Mouse (Mus musculus): ENCODE measurements around the gene Leng1. TPM values are rescaled to one million over a fixed set of nuclear protein-coding genes. Genes with fewer than 3 reads are reported as not detected.

The Leng1 gene
- polyA plus RNA-seq, 1 experiment from 2014 or later = 22.9 TPM

GRCm38 (mm10) chr7:3692382-3692986, 26.8 kb upstream of the Leng1 start, which contains the start of gene Tsen34:
Gene Tsen34 (plus strand): TSS chr7:3692863.
- DNase-seq (ENCODE audit: low spot score) = peak; percentile 50

DNA sequence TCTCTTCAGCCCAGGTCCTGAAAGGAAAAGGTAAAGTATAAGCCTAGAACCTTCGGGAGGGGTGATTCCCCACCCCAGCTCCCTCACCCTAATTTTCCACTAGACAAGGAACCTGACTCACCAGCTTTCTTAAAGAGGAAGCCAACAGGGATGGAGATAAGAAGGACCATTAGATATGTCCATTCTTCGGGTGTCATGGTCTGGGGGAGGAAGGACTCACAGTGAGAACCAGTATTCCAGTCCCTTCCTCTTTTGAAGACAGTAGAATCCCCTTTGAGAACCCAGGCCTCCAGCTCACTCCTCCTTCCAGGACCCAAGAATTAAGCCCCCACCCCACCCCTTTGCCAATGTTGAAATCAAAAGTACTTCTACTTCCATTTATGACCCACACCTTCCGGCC, 26.3 kb upstream of the Leng1 start:
- no peak for DNase-seq (ENCODE audit: low spot score)

GRCm38 (mm10) chr7:3685400-3686187, 20.0 kb upstream of the Leng1 start:
- DNase-seq (ENCODE audit: low spot score) = no peak

DNA sequence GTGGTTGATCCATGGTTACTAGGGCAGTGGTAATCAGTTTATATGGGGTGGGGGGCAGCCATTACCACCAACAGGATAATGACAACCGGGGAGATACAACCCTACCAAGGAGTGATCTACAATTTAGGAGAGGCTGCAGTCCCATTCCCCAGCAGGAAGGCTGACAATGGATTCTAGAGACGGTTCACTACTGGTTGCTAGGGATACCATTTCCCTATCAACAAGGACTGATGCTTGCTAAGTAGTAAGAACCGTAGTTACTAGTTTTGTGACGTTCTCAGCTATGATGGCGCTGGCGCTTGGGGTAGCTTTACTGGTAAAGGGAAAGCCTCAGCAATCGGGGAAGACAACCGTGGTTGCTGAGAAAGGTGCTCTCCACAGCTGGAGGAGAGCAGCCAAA, 19.1 kb upstream of the Leng1 start:
- no peak for DNase-seq (ENCODE audit: low spot score)

DNA sequence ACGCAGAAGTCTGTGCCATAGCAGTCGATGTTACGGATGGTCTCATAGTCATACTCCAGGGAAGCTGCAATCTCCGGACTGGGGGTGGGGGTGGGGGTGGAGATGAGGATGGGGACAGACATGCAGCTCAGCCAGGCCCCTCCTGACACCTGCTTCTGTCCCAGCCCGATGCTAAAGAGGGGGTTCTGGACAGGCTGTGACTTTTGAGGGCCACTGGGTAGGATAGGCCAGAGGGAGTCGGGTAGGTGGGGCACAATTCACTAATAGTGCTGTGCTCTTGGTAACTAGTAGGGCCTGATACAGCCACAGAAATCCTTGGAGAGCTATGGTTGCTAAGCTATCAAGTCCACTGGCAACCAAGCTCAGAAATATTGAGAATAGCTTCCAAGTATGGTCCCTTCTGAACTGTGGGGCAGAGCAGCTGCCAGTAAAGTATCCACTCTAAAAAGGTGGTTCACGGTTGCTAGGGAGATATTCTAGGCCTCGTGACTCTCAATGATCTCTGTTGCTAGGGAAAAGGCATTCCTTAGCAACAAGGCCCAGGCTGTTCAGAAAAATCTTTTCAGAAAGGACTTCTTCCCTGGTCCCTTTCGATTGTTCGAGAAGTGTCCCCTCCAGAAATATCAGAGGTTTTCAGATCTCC, 18.4 kb upstream of the Leng1 start:
- no peak for DNase-seq (ENCODE audit: low spot score)

DNA sequence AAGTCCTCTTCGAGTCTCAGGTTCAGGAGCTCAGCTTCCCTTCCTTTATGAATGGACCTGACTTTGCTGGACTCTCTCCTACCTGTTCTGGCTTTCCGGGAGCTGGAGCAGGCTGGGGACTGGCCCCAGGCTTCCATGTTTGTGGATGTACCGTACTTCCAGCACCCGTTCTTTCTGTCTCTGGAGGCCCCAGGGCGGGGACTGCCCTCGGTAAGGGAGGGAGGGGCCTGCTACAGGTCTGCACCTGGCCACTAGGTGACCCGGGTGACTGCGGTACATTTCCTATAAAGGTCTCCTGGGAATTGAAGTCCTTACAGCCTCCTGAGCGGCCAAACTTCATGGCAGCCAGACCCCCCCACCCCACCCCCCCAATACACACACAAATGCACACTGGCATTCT, 11.7 kb upstream of the Leng1 start, which contains the start of gene Tmc4:
Gene Tmc4, minus strand, starts transcription at position 212 of the 400 bp plus-strand sequence.
- no peak for DNase-seq (ENCODE audit: low spot score)

GRCm38 (mm10) chr7:3676371-3676770, 10.7 kb upstream of the Leng1 start:
- DNase-seq (ENCODE audit: low spot score) = no peak

DNA sequence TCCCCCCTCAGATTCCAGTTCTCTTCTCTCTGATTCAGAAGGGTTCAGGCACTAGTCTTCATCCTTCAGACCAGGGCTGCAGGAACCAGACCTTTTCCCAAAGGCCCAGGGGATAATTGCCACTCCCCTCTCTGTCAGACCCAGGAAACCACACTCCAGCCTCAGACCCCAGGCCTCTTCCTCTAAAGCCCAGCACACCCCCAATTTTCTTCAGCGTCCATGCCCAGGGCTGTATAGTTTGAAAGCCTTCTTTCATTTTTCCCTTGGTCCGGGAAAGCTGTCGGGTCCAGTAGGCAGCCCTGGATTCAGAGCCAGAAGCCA, 9.5 kb upstream of the Leng1 start:
- DNase-seq (ENCODE audit: low spot score) = no peak

DNA sequence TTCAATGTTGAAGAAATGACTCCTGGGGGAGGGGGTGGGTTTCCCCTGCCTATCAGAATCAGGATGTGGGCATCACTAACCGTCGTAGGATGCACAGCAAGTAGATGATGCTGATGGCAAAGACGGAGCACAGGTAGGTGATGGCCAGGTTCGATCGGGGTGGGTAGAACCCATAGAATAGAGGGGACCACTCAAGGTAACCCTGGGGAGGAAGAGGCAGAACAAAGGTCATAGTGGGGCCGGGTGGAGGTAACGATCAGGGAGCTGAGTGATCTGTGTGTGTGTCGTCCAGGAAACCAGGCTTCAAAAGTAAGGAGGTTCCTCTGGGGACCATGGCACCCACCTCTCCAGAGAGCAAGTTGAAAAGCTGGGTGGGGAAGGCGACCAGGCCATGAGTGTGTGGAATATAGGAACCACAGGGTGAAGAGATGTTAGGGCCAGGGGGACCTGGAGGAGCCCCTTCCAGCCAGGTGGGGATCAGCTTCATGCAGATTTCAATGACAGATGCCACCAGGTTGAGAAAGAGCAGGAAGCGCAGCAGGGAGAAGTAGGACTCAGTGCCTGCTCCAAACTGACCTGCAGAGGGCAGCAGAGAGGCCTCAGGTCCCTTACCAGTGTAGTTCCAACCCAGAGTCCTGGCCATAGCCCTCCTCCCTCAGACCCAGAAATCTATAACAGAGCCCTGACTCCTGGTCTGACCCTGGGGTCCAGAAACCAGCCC, 9.0 kb upstream of the Leng1 start:
- peak; percentile 79 for DNase-seq (ENCODE audit: low spot score)

- DNase-seq (ENCODE audit: low spot score) = no peak
Measured at GRCm38 (mm10) chr7:3666921-3667391, 1.3 kb upstream of the Leng1 start.

GRCm38 (mm10) chr7:3664524-3665214, 971 bp downstream of the Leng1 start:
- no peak for DNase-seq (ENCODE audit: low spot score)

DNA sequence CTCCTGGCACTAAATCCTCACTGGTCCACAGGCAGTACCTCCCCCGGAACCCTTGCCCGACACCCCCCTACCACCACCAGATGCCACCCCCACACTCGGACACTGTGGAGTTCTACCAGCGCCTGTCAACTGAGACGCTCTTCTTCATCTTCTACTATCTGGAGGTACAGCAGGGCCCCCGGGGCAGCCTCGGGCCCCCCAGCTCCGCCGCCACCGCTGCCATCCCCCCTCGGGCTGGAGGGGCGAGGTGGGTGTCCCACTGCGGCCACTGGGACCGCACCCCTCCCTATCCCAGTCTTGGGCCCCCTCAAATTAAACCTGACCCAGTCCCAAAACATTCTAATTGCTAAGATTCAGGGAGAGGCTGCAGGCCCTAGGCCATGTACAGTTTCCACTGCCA, 7.1 kb downstream of the Leng1 start:
- no peak for DNase-seq (ENCODE audit: low spot score)

- no peak for DNase-seq (ENCODE audit: low spot score)
Measured at GRCm38 (mm10) chr7:3656966-3657365, 8.7 kb downstream of the Leng1 start.

DNA sequence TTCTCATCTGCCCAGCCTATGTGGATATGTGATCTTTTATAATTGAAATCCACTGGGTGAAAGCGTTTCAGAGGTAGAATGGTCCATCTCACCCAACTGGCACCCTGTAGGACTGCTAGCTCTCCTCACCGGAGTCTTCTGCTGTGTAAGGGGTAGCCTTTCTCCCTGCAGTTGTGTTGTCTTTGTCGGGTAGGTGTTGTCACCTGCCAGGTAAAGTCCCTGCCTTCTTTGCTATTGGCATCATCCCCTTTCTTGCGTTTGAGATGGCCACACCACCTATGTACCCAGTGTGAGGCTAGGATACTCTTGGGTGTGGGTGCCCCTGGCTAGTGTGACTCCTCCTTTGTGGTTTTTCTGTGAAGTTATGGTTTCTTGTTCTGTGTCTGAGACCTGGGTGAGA, 19.0 kb downstream of the Leng1 start:
- DNase-seq (ENCODE audit: low spot score) = no peak

DNA sequence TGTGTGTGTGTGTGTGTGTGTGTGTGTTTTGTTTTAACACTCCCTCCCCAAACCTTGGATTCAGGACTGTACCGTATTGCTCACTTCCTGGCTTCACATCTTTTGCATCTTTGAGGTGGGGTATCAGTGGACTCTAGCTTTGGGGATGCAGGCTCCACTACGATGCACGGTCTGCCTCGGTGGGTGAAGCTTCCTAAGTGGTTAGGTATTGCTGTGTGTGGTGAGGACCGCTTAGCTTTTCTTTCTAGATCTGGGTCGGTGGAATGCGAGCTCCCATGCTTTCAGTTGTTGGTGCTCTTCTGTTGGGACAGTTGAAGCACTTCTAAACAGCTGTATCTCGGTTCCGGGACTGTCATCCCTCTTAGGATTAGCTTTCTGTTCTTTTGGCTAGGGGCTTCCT, 19.5 kb downstream of the Leng1 start:
- DNase-seq (ENCODE audit: low spot score) = peak; percentile 19

GRCm38 (mm10) chr7:3645488-3646025, 20.1 kb downstream of the Leng1 start:
- no peak for DNase-seq (ENCODE audit: low spot score)

- DNase-seq (ENCODE audit: low spot score) = peak; percentile 99
Measured at GRCm38 (mm10) chr7:3644672-3645487, 20.8 kb downstream of the Leng1 start, which contains the start of gene Cnot3. Gene Cnot3 (plus strand): TSS chr7:3645268.

GRCm38 (mm10) chr7:3644348-3644671, 21.3 kb downstream of the Leng1 start:
- DNase-seq (ENCODE audit: low spot score) = no peak

GRCm38 (mm10) chr7:3643843-3644242, 21.8 kb downstream of the Leng1 start:
- no peak for DNase-seq (ENCODE audit: low spot score)

DNA sequence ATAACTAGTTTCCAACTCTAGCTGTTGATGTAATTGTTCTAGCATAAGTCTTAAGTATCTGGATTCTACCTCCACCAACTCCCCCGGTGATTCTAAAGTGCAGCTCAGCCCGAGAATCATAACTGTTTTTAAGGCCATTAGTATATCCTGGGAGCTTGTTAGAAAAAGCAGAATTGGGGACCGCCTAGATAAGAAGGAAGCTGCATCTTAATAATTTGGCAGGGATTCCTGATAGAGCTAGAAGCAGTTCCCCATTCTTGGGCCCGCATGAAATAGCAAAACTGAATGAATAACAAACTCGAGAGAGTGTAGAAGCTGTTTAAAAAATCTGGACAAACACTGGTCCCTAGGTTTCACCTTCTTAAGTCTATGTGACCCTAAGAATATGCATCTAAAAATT, 22.2 kb downstream of the Leng1 start:
- no peak for DNase-seq (ENCODE audit: low spot score)

Measured in thymus, postnatal 0 days (tissue).